ENCODE assay signal across 8 mouse cellular contexts in genomic region chr11:98953835-98954320, GRCm38 (mm10). TPM values are rescaled to one million over a fixed set of nuclear protein-coding genes. Genes with fewer than 3 reads are reported as not detected.
DNase-seq lines count a peak whose midpoint lies in the region; ATAC-seq and TF ChIP-seq lines count a peak whose summit lies in the region.

No protein-coding gene starts in this region.

- H3K9me3 ChIP-seq in CH12.LX (replicated peaks; ENCODE audit: low read length), result no peaks in the 10 kb centered on the region
- no peaks in the 10 kb centered on the region for H3K9me3 ChIP-seq in forebrain, embryonic 16.5 days (ENCODE audit: control insufficient read depth, low read length)
- no peaks in the 10 kb centered on the region for H3K9me3 ChIP-seq in liver, embryonic 12.5 days (replicated peaks)

- no peak for TF ChIP-seq RAD21 in CH12.LX (IDR thresholded peaks at IDR 0.05; ENCODE audit: low read depth, low read length)

- no peak for DNase-seq in heart, adult 2 months
- no peak for DNase-seq in heart, postnatal 14 days
- DNase-seq in CH12.LX (ENCODE audit: extremely low read depth), result no peak
- DNase-seq in left cerebral cortex, postnatal 10 days (ENCODE audit: extremely low spot score in 1 of 2, low spot score in 2 of 2), result no peak
- no peak for DNase-seq in left cerebral cortex, postnatal 25 days (ENCODE audit: low spot score in 2 of 2)

- dilution Hi-C loops in CH12.LX (cut with MboI; ENCODE audit: extremely low pct_ligation_motif_present, extremely low pct_unique_long_range_greater_than_20kb, low sequenced_read_pairs), result no loop called here

- no peak overlapping the region for H3K9ac ChIP-seq in heart, adult 2 months (ENCODE audit: low read depth, low read length)
- no peak overlapping the region for H3K9ac ChIP-seq in CH12.LX (ENCODE audit: insufficient read depth, low read depth)
- H3K9ac ChIP-seq in forebrain, embryonic 16.5 days (replicated peaks; ENCODE audit: low read depth, low read length), result no peak overlapping the region; the same call in 1 of the 2 replicates
- no peak overlapping the region; the same call in 1 of the 2 replicates for H3K9ac ChIP-seq in liver, embryonic 12.5 days

- in situ Hi-C loops in CH12.LX (cut with MboI; ENCODE audit: low pct_ligation_motif_present, low pct_unique_long_range_greater_than_20kb, low sequenced_read_pairs), result no loop called here

- no peaks in the 10 kb centered on the region for H3K27me3 ChIP-seq in heart, adult 2 months (ENCODE audit: control insufficient read depth, insufficient read depth, low read length)
- no peaks in the 10 kb centered on the region for H3K27me3 ChIP-seq in CH12.LX (replicated peaks)
- no peaks in the 10 kb centered on the region for H3K27me3 ChIP-seq in forebrain, embryonic 16.5 days (replicated peaks; ENCODE audit: control insufficient read depth, insufficient read depth, low read length)
- H3K27me3 ChIP-seq in liver, embryonic 12.5 days (replicated peaks), result peaks cover 20% of the 10 kb centered on the region

- no peak for TF ChIP-seq POLR2A in heart, adult 2 months (IDR thresholded peaks at IDR 0.05; ENCODE audit: insufficient read depth, low read depth, low read length)
- TF ChIP-seq POLR2A in CH12.LX (IDR thresholded peaks at IDR 0.05; ENCODE audit: low read depth, low read length), result no peak

- 18% methylated on average over 13 of the region's 13 CpGs for WGBS in heart, adult 2 months
- 32% methylated on average over 13 of the region's 13 CpGs for WGBS in forebrain, embryonic 16.5 days
- 24% methylated on average over 13 of the region's 13 CpGs for WGBS in liver, embryonic 12.5 days (ENCODE audit: insufficient replicate concordance)

- peak overlapping the region; percentile 38 for H3K27ac ChIP-seq in heart, adult 2 months
- no peak overlapping the region for H3K27ac ChIP-seq in CH12.LX (ENCODE audit: insufficient read depth, low read depth)
- no peak overlapping the region for H3K27ac ChIP-seq in forebrain, embryonic 16.5 days (ENCODE audit: low read length)
- peak overlapping the region; percentile 66; the same call in 1 of the 2 replicates for H3K27ac ChIP-seq in liver, embryonic 12.5 days

- TF ChIP-seq CTCF in heart, adult 2 months (IDR thresholded peaks at IDR 0.05), result no peak
- no peak for TF ChIP-seq CTCF in CH12.LX (conservative IDR thresholded peaks at IDR 0.05 in 1 of 2, IDR thresholded peaks at IDR 0.05 in 1 of 2; ENCODE audit: low read depth in 2 of 2, low read length in 2 of 2)

- no peak overlapping the region for H3K4me2 ChIP-seq in CH12.LX (ENCODE audit: insufficient read depth, low read depth, poor library complexity, severe bottlenecking)
- peak overlapping the region; percentile 31; the same call in 1 of the 2 replicates for H3K4me2 ChIP-seq in forebrain, embryonic 16.5 days (ENCODE audit: low read length)
- H3K4me2 ChIP-seq in liver, embryonic 12.5 days, result peak overlapping the region; percentile 36

- H3K4me3 ChIP-seq in heart, adult 2 months, result no peak overlapping the region
- H3K4me3 ChIP-seq in CH12.LX (replicated peaks in 1 of 3; ENCODE audit: low read depth in 2 of 3, low read length in 2 of 3, poor library complexity in 1 of 3), result no peak overlapping the region
- H3K4me3 ChIP-seq in forebrain, embryonic 16.5 days (replicated peaks; ENCODE audit: low read length), result no peak overlapping the region
- no peak overlapping the region for H3K4me3 ChIP-seq in liver, embryonic 12.5 days

- TF ChIP-seq EP300 in heart, adult 2 months (IDR thresholded peaks at IDR 0.05; ENCODE audit: insufficient read depth, low read depth, low read length), result no peak
- no peak for TF ChIP-seq EP300 in CH12.LX (IDR thresholded peaks at IDR 0.05; ENCODE audit: low read length)

- H3K36me3 ChIP-seq in heart, adult 2 months (ENCODE audit: control insufficient read depth, insufficient read depth, low read length), result peaks cover 6% of the 10 kb centered on the region; the same call in 1 of the 2 replicates
- peaks cover 10 to 50% of the 10 kb centered on the region in 2 experiments for H3K36me3 ChIP-seq in CH12.LX (replicated peaks in 1 of 2; ENCODE audit: control insufficient read depth in 1 of 2, insufficient read depth in 1 of 2, low read length in 1 of 2)
- no peaks in the 10 kb centered on the region for H3K36me3 ChIP-seq in forebrain, embryonic 16.5 days (ENCODE audit: control insufficient read depth, insufficient read depth)
- H3K36me3 ChIP-seq in liver, embryonic 12.5 days, result peaks cover 7% of the 10 kb centered on the region; the same call in 1 of the 2 replicates

- H3K4me1 ChIP-seq in heart, adult 2 months (ENCODE audit: control insufficient read depth, insufficient read depth, low read length), result peaks cover 36% of the 10 kb centered on the region
- H3K4me1 ChIP-seq in CH12.LX (ENCODE audit: control insufficient read depth in 1 of 2, insufficient read depth in 2 of 2), result peaks cover 21 to 63% of the 10 kb centered on the region in 2 experiments
- peaks cover 40% of the 10 kb centered on the region for H3K4me1 ChIP-seq in forebrain, embryonic 16.5 days (replicated peaks; ENCODE audit: control insufficient read depth, insufficient read depth, low read length)
- peaks cover 64% of the 10 kb centered on the region for H3K4me1 ChIP-seq in liver, embryonic 12.5 days

- H3K79me2 ChIP-seq in heart, adult 2 months (replicated peaks; ENCODE audit: control insufficient read depth, insufficient read depth, low read length), result no peaks in the 10 kb centered on the region
- H3K79me2 ChIP-seq in CH12.LX (replicated peaks; ENCODE audit: control insufficient read depth, extremely low read depth, insufficient read depth, poor library complexity, severe bottlenecking), result no peaks in the 10 kb centered on the region

- no peak for ATAC-seq in forebrain, embryonic 16.5 days
- no peak for ATAC-seq in liver, embryonic 12.5 days
- ATAC-seq in frontal cortex, adult (ENCODE audit: low TSS enrichment), result no peak

- intact Hi-C loops in heart, adult 2 months (cut with DNase I), result loop anchor here (1.0 kb wide), 1 partner anchor 18 kb away; no protein-coding TSS in a partner anchor
- intact Hi-C loops in heart, postnatal 14 days (cut with DNase I), result no loop called here
- intact Hi-C loops in left cerebral cortex, postnatal 10 days (cut with DNase I), result no loop called here
- intact Hi-C loops in left cerebral cortex, postnatal 25 days (cut with DNase I), result no loop called here

TF ChIP-seq in CH12.LX, 34 proteins besides CTCF, POLR2A, EP300 and RAD21:
- no peak for TF ChIP-seq NELFE (IDR thresholded peaks at IDR 0.05; ENCODE audit: low read depth, low read length)
- TF ChIP-seq CHD1 (IDR thresholded peaks at IDR 0.05; ENCODE audit: low read depth, low read length), result no peak
- TF ChIP-seq BHLHE40 (IDR thresholded peaks at IDR 0.05; ENCODE audit: low read depth, low read length), result peak; percentile 44; the same call in 1 of the 2 replicates

RNA-seq across cellular contexts. Expression of gene Rara, which starts 26.3 kb away (rescaled TPM):
- total RNA-seq in heart, adult 2 months (2021), result 10 to 100 TPM; 10.1 to 12.8 TPM
- 7.1 and 10.9 TPM in 2 replicates for polyA plus RNA-seq in heart, adult 2 months (2012; rRNA removed)
- 10 to 100 TPM; 17.9 to 21.6 TPM for total RNA-seq in heart, postnatal 14 days (2021)
- total RNA-seq in CH12.LX (2012; rRNA removed) (11.1 and 12.1 TPM in 2 replicates), CH12.LX (2014; rRNA removed) (2.7 and 4.5 TPM in 2 replicates)
- 12.4 and 13.7 TPM in 2 replicates for polyA plus RNA-seq in CH12.LX (2012; ENCODE audit: insufficient read length, low read depth)
- 9.5 and 10.6 TPM in 2 replicates for polyA plus RNA-seq in forebrain, embryonic 16.5 days (2015; fragmentation: Nextera tagmentation; extraction: Ambion mirVana)
- 6.8 and 7.1 TPM in 2 replicates for polyA plus RNA-seq in liver, embryonic 12.5 days (2016; fragmentation: Nextera tagmentation; extraction: Ambion mirVana)
- total RNA-seq in left cerebral cortex, postnatal 10 days (2021), result 10 to 100 TPM; 16.6 to 16.9 TPM
- 10 to 100 TPM in 1 of 2 experiments, 1 to 10 TPM in 1; 9.4 to 12.1 TPM for total RNA-seq in left cerebral cortex, postnatal 25 days (2021)

RNA-seq across cellular contexts. Expression of gene Gjd3, which starts 28.9 kb away (rescaled TPM):
- under 1 TPM; 0.27 to 0.31 TPM for total RNA-seq in heart, adult 2 months (2021)
- 0.94 and 1.6 TPM in 2 replicates for polyA plus RNA-seq in heart, adult 2 months (2012; rRNA removed)
- total RNA-seq in heart, postnatal 14 days (2021), result 1 to 10 TPM; 1.5 to 2.0 TPM
- total RNA-seq in CH12.LX (2012; rRNA removed), result 0.47 and 0.50 TPM in 2 replicates
- total RNA-seq in CH12.LX (2014; rRNA removed), result not detected in 2 replicates
- polyA plus RNA-seq in CH12.LX (2012; ENCODE audit: insufficient read length, low read depth), result not detected in 2 replicates
- 0.51 and 1.0 TPM in 2 replicates for polyA plus RNA-seq in forebrain, embryonic 16.5 days (2015; fragmentation: Nextera tagmentation; extraction: Ambion mirVana)
- not detected in 2 replicates for polyA plus RNA-seq in liver, embryonic 12.5 days (2016; fragmentation: Nextera tagmentation; extraction: Ambion mirVana)
- 1 to 10 TPM; 4.1 to 5.1 TPM for total RNA-seq in left cerebral cortex, postnatal 10 days (2021)
- 1 to 10 TPM; 2.9 to 3.0 TPM for total RNA-seq in left cerebral cortex, postnatal 25 days (2021)

RNA-seq across cellular contexts. Expression of gene Cdc6, which starts 46.3 kb away (rescaled TPM):
- under 1 TPM; 0.13 to 0.32 TPM for total RNA-seq in heart, adult 2 months (2021)
- 0.14 and 0.26 TPM in 2 replicates for polyA plus RNA-seq in heart, adult 2 months (2012; rRNA removed)
- 1 to 10 TPM in 1 of 2 experiments, under 1 TPM in 1; 0.72 to 2.2 TPM for total RNA-seq in heart, postnatal 14 days (2021)
- total RNA-seq in CH12.LX (2012; rRNA removed), result 47.4 and 78.9 TPM in 2 replicates
- 93.7 and 99.3 TPM in 2 replicates for total RNA-seq in CH12.LX (2014; rRNA removed)
- polyA plus RNA-seq in CH12.LX (2012; ENCODE audit: insufficient read length, low read depth), result 81.3 and 91.9 TPM in 2 replicates
- 10.3 and 10.9 TPM in 2 replicates for polyA plus RNA-seq in forebrain, embryonic 16.5 days (2015; fragmentation: Nextera tagmentation; extraction: Ambion mirVana)
- 86.5 and 89.9 TPM in 2 replicates for polyA plus RNA-seq in liver, embryonic 12.5 days (2016; fragmentation: Nextera tagmentation; extraction: Ambion mirVana)
- under 1 TPM; 0.32 TPM for total RNA-seq in left cerebral cortex, postnatal 10 days (2021)
- total RNA-seq in left cerebral cortex, postnatal 25 days (2021), result under 1 TPM; 0.21 to 0.60 TPM

Comparison
In these comparisons a context has a peak if more than half of its experiments do, and no peak if none do; other contexts are left out.
1. H3K27ac ChIP-seq: peak in heart, adult 2 months (single experiment) and liver, embryonic 12.5 days (single experiment); none in CH12.LX (single experiment) and forebrain, embryonic 16.5 days (single experiment).
2. RNA of gene Cdc6, which starts 46.3 kb away (total RNA-seq): 47.4 to 99.3 TPM in CH12.LX; 0.72 to 2.2 TPM in heart, postnatal 14 days, 0.21 to 0.60 TPM in left cerebral cortex, postnatal 25 days, 0.32 TPM in left cerebral cortex, postnatal 10 days and 0.13 to 0.32 TPM in heart, adult 2 months; every median in the first group is over 10 times any median in the second.